Mouse (Mus musculus) G1E-ER4 (cell line): ENCODE results near the gene Zfp967. TPM values are rescaled to one million over a fixed set of nuclear protein-coding genes. Genes with fewer than 3 reads are reported as not detected.
"Not testable (repeated sequence)": the region's sequence is repeated elsewhere in the genome, so short reads cannot be mapped to it uniquely, and the experiment has no call there.

Source experiments
- GATA1 ChIP-seq: IDR thresholded peaks from one replicate; pipeline ENCODE4 v1.8.0; 2012; ENCODE audit warnings: low read length, inconsistent platforms
- polyA plus RNA-seq: library from polyadenylated mRNA; stranded (reverse); fragments of >175 nt; gene quantifications from 2 replicates; pipeline ENCODE4 v1.2.3, GENCODE M21; 2012

Gene Zfp967
- 0.28 and 0.29 TPM in 2 replicates for polyA plus RNA-seq

DNA sequence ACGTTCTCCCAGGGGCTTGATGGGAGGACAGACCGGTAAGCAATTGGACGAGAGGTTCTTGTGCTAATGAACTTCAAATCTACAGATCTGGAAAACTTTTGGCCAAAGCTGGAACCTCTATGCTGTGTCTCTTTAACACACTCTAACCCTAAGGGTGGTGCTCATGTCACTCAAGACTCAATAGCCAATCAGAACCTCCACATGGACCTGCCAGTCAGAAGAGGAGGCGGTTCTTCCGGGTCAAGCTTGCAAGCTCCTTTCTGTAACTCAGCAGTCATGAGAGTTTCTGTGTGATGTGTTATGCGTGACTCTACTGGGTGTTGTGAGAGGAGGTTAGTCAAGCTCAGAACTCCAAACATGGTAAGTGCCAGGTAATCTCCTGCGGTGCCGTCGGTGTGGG, at the start of gene Zfp967:
Gene Zfp967, plus strand, starts transcription at position 301 of the 400 bp plus-strand sequence.
- not testable (repeated sequence) for TF ChIP-seq GATA1

DNA sequence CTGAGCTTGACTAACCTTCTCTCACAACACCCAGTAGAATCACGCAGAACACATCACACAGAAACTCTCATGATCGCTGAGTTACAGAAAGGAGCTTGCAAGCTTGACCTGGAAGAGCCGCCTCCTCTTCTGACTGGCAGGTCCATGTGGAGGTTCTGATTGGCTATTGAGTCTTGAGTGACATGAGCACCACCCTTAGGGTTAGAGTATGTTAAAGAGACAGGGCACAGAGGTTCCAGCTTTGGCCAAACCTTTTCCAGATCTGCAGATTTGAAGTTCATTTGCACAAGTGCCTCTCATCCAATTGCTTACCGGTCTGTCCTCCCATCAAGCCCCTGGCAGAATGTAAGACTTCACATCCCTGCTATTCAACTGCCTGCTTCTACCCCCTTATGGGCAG, 34.2 kb upstream of the Zfp967 start, which contains the start of gene Gm14434:
Gene Gm14434, minus strand, starts transcription at position 101 of the 400 bp plus-strand sequence.
- TF ChIP-seq GATA1 = not testable (repeated sequence)

Other genes starting within 250 kb of the Zfp967 start
- gene Gm11009, start 201.6 kb upstream of the Zfp967 start, polyA plus RNA-seq = not detected in 2 replicates
- not detected in 2 replicates for gene Gm14435, start 97.5 kb upstream of the Zfp967 start, polyA plus RNA-seq
- gene Gm14434, start 34.3 kb upstream of the Zfp967 start, polyA plus RNA-seq = not detected in 2 replicates
- gene Gm14308, start 115.3 kb downstream of the Zfp967 start, polyA plus RNA-seq = 1.3 and 1.4 TPM in 2 replicates
- gene Zfp973, start 149.5 kb downstream of the Zfp967 start, polyA plus RNA-seq = 1.0 and 1.1 TPM in 2 replicates
- 1.1 and 1.2 TPM in 2 replicates for gene Gm14305, start 187.3 kb downstream of the Zfp967 start, polyA plus RNA-seq